Mouse (Mus musculus) heart, embryonic 14.5 days (tissue): ENCODE data around the gene Tmem9. TPM values are rescaled to one million over a fixed set of nuclear protein-coding genes. Genes with fewer than 3 reads are reported as not detected.

ENCODE experiments used
- ATAC-seq: fragments of 200-750 bp; cut with Nextera tagmentation; 2 replicates; pipeline ENCODE4 v1.8.0; 2017; ENCODE audit warnings: low read depth, moderate TSS enrichment; ENCODE audit not compliant: insufficient number of reproducible peaks, insufficient read depth, low FRiP score
- H3K27ac ChIP-seq, 2 experiments: fragments of 200-500 bp in 1 of 2; fragments of 300-500 bp in 1 of 2; sonication (generic) in 1 of 2; replicated peaks in 1 of 2; 2 replicates each; pipeline ENCODE4 v1.5.1; 2012 to 2014; ENCODE audit warnings: low read depth in 2 of 2, low read length in 2 of 2, control low read depth in 1 of 2, mild to moderate bottlenecking in 1 of 2, mixed read lengths in 1 of 2; ENCODE audit not compliant: control insufficient read depth in 1 of 2, insufficient read depth in 1 of 2
- H3K27me3 ChIP-seq: fragments of 300-500 bp; sonication (generic); 2 replicates; pipeline ENCODE4 v1.6.1; 2014; ENCODE audit warnings: mild to moderate bottlenecking, low read length, control low read depth; ENCODE audit not compliant: control insufficient read depth, insufficient read depth
- H3K36me3 ChIP-seq: fragments of 300-500 bp; sonication (generic); 2 replicates; pipeline ENCODE4 v1.6.1; 2014; ENCODE audit warnings: mild to moderate bottlenecking, control low read depth, low read length, mixed read lengths; ENCODE audit not compliant: control insufficient read depth, insufficient read depth
- H3K4me1 ChIP-seq, 2 experiments: fragments of 200-500 bp in 1 of 2; fragments of 300-500 bp in 1 of 2; sonication (generic) in 1 of 2; 2 replicates each; pipeline ENCODE4 v1.6.1; 2012 to 2014; ENCODE audit warnings: low read length in 2 of 2, control low read depth in 1 of 2, mixed read lengths in 1 of 2; ENCODE audit not compliant: control insufficient read depth in 2 of 2, insufficient read depth in 2 of 2
- H3K4me2 ChIP-seq: fragments of 300-500 bp; sonication (generic); 2 replicates; pipeline ENCODE4 v1.6.1; 2014; ENCODE audit warnings: mild to moderate bottlenecking, low read length
- H3K4me3 ChIP-seq, 2 experiments: fragments of 200-500 bp in 1 of 2; fragments of 300-500 bp in 1 of 2; sonication (generic) in 1 of 2; 2 replicates each; pipeline ENCODE4 v1.5.1; 2012 to 2014; ENCODE audit warnings: low read length in 2 of 2, mild to moderate bottlenecking in 2 of 2, control low read depth in 1 of 2, low read depth in 1 of 2, moderate library complexity in 1 of 2; ENCODE audit not compliant: control insufficient read depth in 1 of 2, insufficient read depth in 1 of 2
- H3K9ac ChIP-seq: fragments of 300-500 bp; sonication (generic); 2 replicates; pipeline ENCODE4 v1.6.1; 2014; ENCODE audit warnings: mild to moderate bottlenecking, low read length
- H3K9me3 ChIP-seq: fragments of 300-500 bp; sonication (generic); 2 replicates; pipeline ENCODE4 v1.6.1; 2016; ENCODE audit warnings: low read length, control low read depth; ENCODE audit not compliant: control insufficient read depth
- WGBS: fragments of 180-500 bp; shearing (Covaris S2); extraction: QIAGEN DNeasy Blood & Tissue Kit; methylation state at CpG from one replicate; pipeline ENCODE4 v1.1.7; 2014; 5-methylcytosine and 5-hydroxymethylcytosine counted together
- polyA plus RNA-seq: library from polyadenylated mRNA; unstranded; fragments of >200 nt; fragmentation: Nextera tagmentation; extraction: Ambion mirVana; gene quantifications from 2 replicates; pipeline ENCODE4 v1.2.1, GENCODE M21; 2014

Gene Tmem9
- polyA plus RNA-seq, 1 experiment from 2014 or later, result 82.2 TPM

- Histone ChIP-seq H3K36me3 (peaks cover 97% of the 10 kb centered on the region), H3K9ac (no peak overlapping the region), H3K27ac (no peak overlapping the region), H3K4me1 (peaks cover 3 to 6% of the 10 kb centered on the region in 2 experiments; a peak in 2 of 4 replicates), H3K27me3 (no peaks in the 10 kb centered on the region), H3K9me3 (no peaks in the 10 kb centered on the region), H3K4me3 (no peak overlapping the region), H3K4me2 (no peak overlapping the region)
- 55% methylated on average over 7 of the region's 7 CpGs for WGBS
- no peak for ATAC-seq
Observed at GRCm38 (mm10) chr1:136030201-136030600, 22.3 kb downstream of the Tmem9 start.

GRCm38 (mm10) chr1:136031697-136032096 lies 23.7 kb downstream of the Tmem9 start:
- Histone ChIP-seq H3K9me3 (no peaks in the 10 kb centered on the region), H3K4me3 (no peak overlapping the region), H3K4me1 (peaks cover 3 to 6% of the 10 kb centered on the region in 2 experiments; a peak in 2 of 4 replicates), H3K4me2 (no peak overlapping the region), H3K27me3 (no peaks in the 10 kb centered on the region), H3K36me3 (peaks cover 87% of the 10 kb centered on the region), H3K27ac (no peak overlapping the region), H3K9ac (no peak overlapping the region)
- ATAC-seq, result no peak
- WGBS, result 81% methylated on average over 7 of the region's 8 CpGs

GRCm38 (mm10) chr1:136032961-136033360 lies 25.0 kb downstream of the Tmem9 start:
- no peaks in the 10 kb centered on the region for H3K9me3 ChIP-seq
- H3K4me2 ChIP-seq, result no peak overlapping the region
- WGBS, result 35% methylated on average over 7 of the region's 7 CpGs
- H3K9ac ChIP-seq, result no peak overlapping the region
- peaks cover 3 to 6% of the 10 kb centered on the region in 2 experiments; a peak in 2 of 4 replicates for H3K4me1 ChIP-seq
- no peaks in the 10 kb centered on the region for H3K27me3 ChIP-seq
- H3K4me3 ChIP-seq, result no peak overlapping the region
- ATAC-seq, result no peak
- H3K27ac ChIP-seq, result no peak overlapping the region
- H3K36me3 ChIP-seq, result peaks cover 75% of the 10 kb centered on the region

GRCm38 (mm10) chr1:136038746-136039538 lies 31.0 kb downstream of the Tmem9 start:
- WGBS, result 66% methylated on average over 5 of the region's 5 CpGs
- no peak overlapping the region for H3K4me3 ChIP-seq
- H3K4me2 ChIP-seq, result no peak overlapping the region
- peaks cover 3 to 5% of the 10 kb centered on the region in 2 experiments; a peak in 2 of 4 replicates for H3K4me1 ChIP-seq
- no peaks in the 10 kb centered on the region for H3K9me3 ChIP-seq
- H3K27ac ChIP-seq, result no peak overlapping the region
- peaks cover 9% of the 10 kb centered on the region for H3K27me3 ChIP-seq
- H3K9ac ChIP-seq, result no peak overlapping the region
- no peak for ATAC-seq
- H3K36me3 ChIP-seq, result peaks cover 17% of the 10 kb centered on the region

GRCm38 (mm10) chr1:136040452-136040851 lies 32.5 kb downstream of the Tmem9 start:
- H3K4me1 ChIP-seq, result peaks cover 3 to 5% of the 10 kb centered on the region in 2 experiments; a peak in 2 of 4 replicates
- no peak overlapping the region for H3K9ac ChIP-seq
- peaks cover 9% of the 10 kb centered on the region for H3K27me3 ChIP-seq
- H3K36me3 ChIP-seq, result peaks cover 2% of the 10 kb centered on the region
- 17% methylated on average over 11 of the region's 11 CpGs for WGBS
- H3K4me2 ChIP-seq, result no peak overlapping the region
- no peaks in the 10 kb centered on the region for H3K9me3 ChIP-seq
- no peak overlapping the region for H3K4me3 ChIP-seq
- no peak for ATAC-seq
- no peak overlapping the region for H3K27ac ChIP-seq

- H3K4me3 ChIP-seq, result no peak overlapping the region
- no peak for ATAC-seq
- H3K27ac ChIP-seq, result no peak overlapping the region
- H3K27me3 ChIP-seq, result peaks cover 9% of the 10 kb centered on the region
- H3K36me3 ChIP-seq, result no peaks in the 10 kb centered on the region
- no peaks in the 10 kb centered on the region for H3K9me3 ChIP-seq
- no peak overlapping the region for H3K4me2 ChIP-seq
- WGBS, result 21% methylated on average over 4 of the region's 4 CpGs
- peaks cover 3 to 5% of the 10 kb centered on the region in 2 experiments; a peak in 2 of 4 replicates for H3K4me1 ChIP-seq
- H3K9ac ChIP-seq, result no peak overlapping the region
Observed at GRCm38 (mm10) chr1:136040874-136041273, 32.9 kb downstream of the Tmem9 start.

- Histone ChIP-seq H3K4me2 (no peak overlapping the region), H3K4me3 (no peak overlapping the region), H3K4me1 (peaks cover 3 to 8% of the 10 kb centered on the region in 2 experiments; a peak in 3 of 4 replicates), H3K9ac (no peak overlapping the region), H3K9me3 (no peaks in the 10 kb centered on the region), H3K27me3 (peaks cover 35% of the 10 kb centered on the region), H3K36me3 (no peaks in the 10 kb centered on the region), H3K27ac (no peak overlapping the region)
- no peak for ATAC-seq
- 6% methylated on average over 4 of the region's 4 CpGs for WGBS
Observed at GRCm38 (mm10) chr1:136045774-136046173, 37.8 kb downstream of the Tmem9 start.
